Mouse (Mus musculus) testis, postnatal 10 days (tissue): ENCODE measurements around the gene Slc24a2.

Source experiments
- DNase-seq: peaks from one replicate; pipeline ENCODE4 v3.0.0; 2021; ENCODE audit warnings: low spot score

Slc24a2 gene

GRCm38 (mm10) chr4:87229960-87230551 lies at the start of gene Slc24a2:
Gene Slc24a2 (minus strand): TSS chr4:87230477.
- peak; percentile 65 for DNase-seq

GRCm38 (mm10) chr4:87274825-87275224 lies 44.5 kb upstream of the Slc24a2 start:
- DNase-seq: no peak

GRCm38 (mm10) chr4:87274276-87274675 lies 44.0 kb upstream of the Slc24a2 start:
- DNase-seq: no peak

- no peak for DNase-seq
Measured at GRCm38 (mm10) chr4:87273476-87273875, 43.2 kb upstream of the Slc24a2 start.

GRCm38 (mm10) chr4:87229224-87229959 lies 885 bp downstream of the Slc24a2 start:
- no peak for DNase-seq

- DNase-seq: peak; percentile 46
Measured at GRCm38 (mm10) chr4:87221586-87221985, 8.7 kb downstream of the Slc24a2 start.

- DNase-seq: no peak
Measured at GRCm38 (mm10) chr4:87218196-87218595, 12.1 kb downstream of the Slc24a2 start.

GRCm38 (mm10) chr4:87211344-87211978 lies 18.8 kb downstream of the Slc24a2 start:
- DNase-seq: no peak

GRCm38 (mm10) chr4:87210533-87210932 lies 19.7 kb downstream of the Slc24a2 start:
- DNase-seq: no peak

- no peak for DNase-seq
Measured at GRCm38 (mm10) chr4:87202081-87202480, 28.2 kb downstream of the Slc24a2 start.

- DNase-seq: no peak
Measured at GRCm38 (mm10) chr4:87201229-87201628, 29.0 kb downstream of the Slc24a2 start.

GRCm38 (mm10) chr4:87184147-87184930 lies 45.9 kb downstream of the Slc24a2 start:
- no peak for DNase-seq

GRCm38 (mm10) chr4:87177116-87177515 lies 53.2 kb downstream of the Slc24a2 start:
- no peak for DNase-seq

- DNase-seq: no peak
Measured at GRCm38 (mm10) chr4:87163945-87164344, 66.3 kb downstream of the Slc24a2 start.

- no peak for DNase-seq
Measured at GRCm38 (mm10) chr4:87158053-87158452, 72.2 kb downstream of the Slc24a2 start.

GRCm38 (mm10) chr4:87151990-87152389 lies 78.3 kb downstream of the Slc24a2 start:
- DNase-seq: no peak

- DNase-seq: no peak
Measured at GRCm38 (mm10) chr4:87149584-87149983, 80.7 kb downstream of the Slc24a2 start.

- DNase-seq: no peak
Measured at GRCm38 (mm10) chr4:87141590-87142365, 88.5 kb downstream of the Slc24a2 start.

GRCm38 (mm10) chr4:87140901-87141300 lies 89.4 kb downstream of the Slc24a2 start:
- peak; percentile 50 for DNase-seq

GRCm38 (mm10) chr4:87132525-87132924 lies 97.8 kb downstream of the Slc24a2 start:
- no peak for DNase-seq

- no peak for DNase-seq
Measured at GRCm38 (mm10) chr4:87126756-87127155, 103.5 kb downstream of the Slc24a2 start.

- DNase-seq: no peak
Measured at GRCm38 (mm10) chr4:87119758-87120157, 110.5 kb downstream of the Slc24a2 start.
